Mouse (Mus musculus) spleen, embryonic (tissue): ENCODE measurements around the gene Uap1.

ENCODE experiments used
- CTCF ChIA-PET: fragments of 350-600 bp; sonication (Branson Sonifier 250); formaldehyde crosslinking; loops from one replicate; lab custom pipeline; 2022; lab: Charles Lee

Gene Uap1

DNA sequence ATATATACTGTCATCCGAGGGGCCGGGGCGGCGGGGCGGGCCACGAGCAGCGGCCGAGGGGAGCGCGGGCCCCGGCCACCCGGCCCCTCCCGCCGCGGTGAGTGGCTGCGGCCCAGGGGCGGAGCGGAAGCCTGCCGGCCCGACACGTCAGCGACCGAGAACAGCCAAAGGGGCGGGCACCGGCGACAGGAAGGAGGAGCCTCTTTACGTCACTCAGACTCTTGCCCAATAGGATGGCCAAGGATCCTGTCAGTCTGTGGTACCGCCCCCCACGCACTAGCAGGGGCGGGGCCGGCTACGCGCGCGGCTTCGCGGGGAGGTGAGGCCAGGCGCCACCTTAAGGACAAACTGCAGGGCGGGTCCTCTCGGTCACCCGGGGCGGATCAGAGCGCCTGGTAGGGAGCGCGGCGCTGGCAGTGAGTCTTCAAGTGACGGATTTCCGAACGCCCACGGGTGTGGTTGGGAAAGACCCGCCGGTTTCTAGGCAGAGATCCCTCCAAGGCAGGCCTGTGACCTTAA, at the start of gene Uap1:
Gene Uap1, minus strand, starts transcription at position 144 of the 519 bp plus-strand sequence.
- CTCF ChIA-PET, result no interaction called here

DNA sequence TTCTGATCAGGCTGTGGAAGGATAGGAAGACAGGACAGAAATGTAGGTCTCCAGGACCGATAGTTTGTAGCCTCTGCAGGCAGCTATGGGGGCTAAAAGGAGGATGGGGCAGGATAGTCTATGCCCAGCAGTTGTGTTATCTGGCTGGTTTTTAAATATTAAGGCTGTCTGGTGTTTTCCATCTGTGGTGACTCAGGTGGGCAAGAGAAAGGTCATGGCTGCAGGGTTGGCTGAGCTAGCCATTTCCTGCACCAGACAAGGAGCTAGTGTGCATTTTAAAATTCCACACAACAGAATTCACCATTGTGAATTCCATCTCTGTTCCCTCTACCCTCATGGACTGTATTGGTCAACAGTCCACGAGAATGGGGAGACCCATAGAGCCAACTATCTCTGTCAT, 48.5 kb upstream of the Uap1 start:
- CTCF ChIA-PET, result no interaction called here

DNA sequence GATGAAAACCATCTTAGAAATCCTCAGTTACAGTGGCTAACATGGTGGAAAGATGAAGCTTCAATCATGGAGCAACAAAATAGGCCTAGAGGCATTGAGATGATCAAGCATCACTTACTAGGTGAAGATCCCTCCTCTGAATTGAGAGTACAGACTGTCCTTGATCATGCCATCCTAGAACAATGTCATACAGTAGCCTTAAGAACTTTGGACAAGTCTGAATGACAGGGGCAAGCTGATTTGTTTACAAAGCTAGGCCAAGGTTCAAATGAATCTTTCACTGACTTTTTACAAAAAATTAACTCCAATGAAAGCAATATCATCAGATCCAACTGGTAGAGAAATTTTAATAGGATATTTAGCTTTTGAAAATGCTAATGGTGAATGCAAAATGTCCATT, 45.6 kb upstream of the Uap1 start:
- CTCF ChIA-PET, result no interaction called here

DNA sequence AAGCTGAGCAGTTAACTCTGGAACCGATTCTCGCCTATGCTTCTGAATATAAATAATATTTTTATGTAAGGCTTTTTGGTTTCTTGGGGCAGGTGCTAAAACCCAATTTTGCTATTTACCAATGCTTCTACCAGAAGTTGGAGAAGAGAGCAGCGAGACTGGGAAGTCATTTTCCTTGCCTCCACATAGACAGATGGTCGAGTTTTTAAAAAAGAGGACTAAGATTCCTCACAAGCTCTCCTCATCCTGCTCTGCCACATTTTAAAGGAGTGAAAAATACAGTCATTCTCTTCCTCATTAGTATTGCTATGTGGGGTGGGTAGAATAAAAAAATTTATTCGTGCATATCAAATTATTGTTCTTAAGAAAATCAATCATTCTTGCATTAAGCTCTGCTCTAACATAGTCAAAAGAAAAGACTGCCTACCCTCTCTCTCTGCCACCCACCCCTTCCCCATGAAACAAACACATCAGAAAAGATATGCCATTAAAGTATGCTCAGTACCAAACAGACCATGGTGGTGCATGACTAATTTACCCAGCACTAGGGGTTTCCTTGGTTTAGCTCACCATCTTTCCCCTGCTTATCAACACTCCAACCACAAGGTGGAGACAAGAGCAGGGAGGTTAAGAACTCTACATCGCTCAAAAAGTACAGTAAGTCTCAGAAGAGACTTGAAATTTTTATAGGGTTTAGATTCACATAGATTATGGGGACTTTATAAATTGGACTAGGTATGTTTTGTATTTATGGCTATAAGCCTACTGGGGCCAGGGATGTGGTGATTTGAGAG, 43.5 kb upstream of the Uap1 start:
- CTCF ChIA-PET, result no interaction called here

DNA sequence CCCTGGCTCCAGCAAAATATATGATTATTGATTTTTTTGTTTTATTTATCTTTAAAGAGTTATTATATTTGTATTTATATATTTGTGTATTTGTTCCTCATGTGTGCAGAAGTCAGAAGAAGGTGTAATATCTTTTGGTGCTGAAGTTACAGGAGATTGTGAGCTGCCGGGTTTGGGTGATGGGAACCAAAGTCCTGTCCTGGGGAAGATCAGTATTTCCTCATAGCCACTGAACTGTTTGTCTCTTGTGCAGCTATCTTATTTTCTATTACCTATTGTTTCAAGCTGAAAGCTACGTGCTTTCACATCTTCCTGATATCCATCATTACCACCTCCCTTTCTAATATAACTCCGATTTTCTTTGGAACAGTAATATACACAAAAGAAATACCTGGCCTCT, 40.8 kb upstream of the Uap1 start:
- CTCF ChIA-PET, result interaction anchor here (0.6 kb wide), 1 partner anchor 360 kb away, joined by 3 read pairs; no protein-coding TSS in a partner anchor

DNA sequence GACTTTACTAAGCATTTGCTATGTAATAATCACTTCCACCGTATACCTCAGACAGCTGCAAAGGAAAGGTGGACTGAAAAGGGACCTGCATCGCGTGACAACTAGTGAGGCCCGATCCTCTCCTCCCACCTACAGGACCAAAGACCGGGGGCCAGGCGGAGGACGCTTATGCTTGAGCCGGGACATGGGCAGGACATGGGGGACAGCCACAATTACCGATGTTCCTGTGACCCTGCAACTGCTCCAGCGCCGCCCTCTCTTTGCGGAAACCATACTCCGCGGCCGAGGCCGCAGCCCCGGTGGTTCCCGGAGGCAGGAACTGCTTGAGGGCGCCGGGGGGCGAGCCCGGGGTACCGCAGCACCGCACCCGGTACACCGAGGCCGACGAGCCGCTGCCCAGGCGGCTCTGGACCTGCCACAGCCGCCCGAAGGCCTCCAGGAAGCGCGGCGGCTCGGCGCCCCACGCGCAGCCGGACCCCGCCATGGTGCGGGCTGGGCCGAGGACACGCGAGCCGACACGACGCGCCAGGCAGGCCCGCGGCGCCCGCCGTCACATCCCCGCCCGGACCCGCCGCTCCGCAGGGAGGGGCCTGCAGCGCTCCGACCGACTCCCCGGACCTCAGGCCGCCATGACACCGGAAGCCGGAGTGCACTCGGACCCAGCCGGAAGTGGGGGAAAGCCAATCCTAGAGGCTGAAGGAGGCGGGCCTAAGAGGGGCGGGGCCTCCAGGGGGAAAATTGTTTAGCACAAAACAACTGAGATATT, 40.2 kb upstream of the Uap1 start, which contains the start of gene Uhmk1:
Gene Uhmk1, minus strand, starts transcription at position 641 of the 766 bp plus-strand sequence.
- CTCF ChIA-PET, result interaction anchor here (0.6 kb wide), 1 partner anchor 361 kb away, joined by 3 read pairs; no protein-coding TSS in a partner anchor

DNA sequence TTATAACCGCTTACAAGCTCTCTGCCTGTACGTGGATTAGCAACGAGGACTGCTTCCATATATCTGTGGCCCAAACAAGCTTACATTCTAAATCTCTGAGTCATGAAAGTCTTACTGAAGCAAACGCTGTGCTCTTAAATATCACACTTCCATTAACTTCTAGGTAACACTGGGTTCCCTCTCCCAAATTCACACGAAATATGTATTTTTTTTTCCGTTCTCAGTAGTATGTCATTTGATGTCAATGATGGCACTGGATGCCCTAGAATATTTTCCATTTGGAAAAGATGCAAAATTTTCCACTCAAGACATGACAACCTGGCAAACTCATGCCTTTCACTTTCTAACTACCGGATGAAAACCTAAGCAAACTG, 39.6 kb upstream of the Uap1 start:
- CTCF ChIA-PET, result no interaction called here

DNA sequence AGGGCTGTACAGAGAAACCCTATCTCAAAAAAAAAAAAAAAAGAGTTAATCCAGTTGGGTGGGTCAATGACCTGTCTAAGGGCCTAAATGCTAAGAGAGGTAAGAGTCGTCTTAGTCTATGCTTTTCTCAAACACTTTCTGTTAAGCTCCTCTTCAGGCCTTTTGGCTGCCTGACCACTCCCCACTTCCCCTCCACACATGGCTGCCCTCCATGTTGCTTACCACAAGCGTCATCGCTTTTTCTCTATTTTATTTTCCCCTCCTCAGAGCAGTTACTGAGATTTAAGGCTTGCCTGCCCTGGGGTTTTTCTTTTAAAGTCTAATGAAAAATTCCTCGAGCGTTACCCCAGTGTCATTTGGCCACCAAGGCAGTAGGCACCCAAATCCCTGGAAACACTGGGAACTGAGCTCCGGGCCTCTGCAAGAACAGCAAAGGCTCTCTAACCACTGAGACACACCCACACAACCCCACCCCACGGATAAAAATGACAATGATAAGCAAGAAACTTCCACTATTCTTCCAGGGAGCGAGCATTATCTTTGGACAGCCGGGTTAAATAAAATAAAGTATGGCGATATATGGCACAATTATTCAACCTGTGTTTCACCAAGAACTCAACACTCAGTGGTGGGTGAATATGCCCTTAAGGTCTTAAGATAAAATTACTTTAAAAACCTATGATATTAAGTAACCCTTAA, 38.6 kb upstream of the Uap1 start:
- CTCF ChIA-PET, result interaction anchor here (0.5 kb wide), 1 partner anchor 244 kb away, joined by 5 read pairs; the partner anchor contains the start of gene Hsd17b7

DNA sequence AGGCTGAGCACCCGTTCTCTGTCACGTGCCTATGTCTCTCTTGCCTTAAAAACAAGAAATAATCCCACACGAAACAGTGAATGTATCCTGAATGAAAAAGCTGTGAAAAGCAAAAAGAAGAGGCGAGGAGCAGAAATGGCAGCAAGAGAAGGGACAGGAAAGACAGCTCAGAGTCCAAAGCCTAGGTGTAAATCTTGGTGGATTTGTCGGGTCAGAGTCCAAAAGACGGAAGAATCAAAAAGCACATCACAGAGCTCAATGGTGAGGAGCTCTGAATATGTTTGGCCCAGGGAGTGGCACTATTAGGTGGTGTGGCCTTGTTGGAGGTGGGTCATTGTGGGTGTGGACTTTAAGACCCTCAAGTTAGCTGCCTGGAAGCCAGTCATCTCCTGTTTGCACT, 31.6 kb upstream of the Uap1 start:
- CTCF ChIA-PET, result no interaction called here

DNA sequence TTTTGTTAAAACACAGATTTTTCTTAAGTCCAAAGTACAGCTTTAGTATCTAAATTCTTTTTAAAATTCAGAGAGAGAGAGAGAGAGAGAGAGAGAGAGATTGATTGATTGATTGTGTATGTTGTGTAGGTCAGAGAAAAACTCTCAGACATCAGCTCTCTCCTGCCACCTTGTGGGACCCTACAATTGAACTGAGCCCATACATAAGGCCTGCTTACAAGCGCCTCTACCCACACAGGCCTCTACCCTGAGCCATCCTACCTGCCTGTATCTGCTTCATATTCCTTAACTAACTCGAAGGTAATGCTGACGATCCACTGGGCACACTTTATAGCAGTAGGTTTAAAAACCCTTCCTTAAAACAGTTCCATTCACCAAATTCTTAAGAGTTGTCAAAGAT, 25.6 kb upstream of the Uap1 start:
- CTCF ChIA-PET, result no interaction called here

DNA sequence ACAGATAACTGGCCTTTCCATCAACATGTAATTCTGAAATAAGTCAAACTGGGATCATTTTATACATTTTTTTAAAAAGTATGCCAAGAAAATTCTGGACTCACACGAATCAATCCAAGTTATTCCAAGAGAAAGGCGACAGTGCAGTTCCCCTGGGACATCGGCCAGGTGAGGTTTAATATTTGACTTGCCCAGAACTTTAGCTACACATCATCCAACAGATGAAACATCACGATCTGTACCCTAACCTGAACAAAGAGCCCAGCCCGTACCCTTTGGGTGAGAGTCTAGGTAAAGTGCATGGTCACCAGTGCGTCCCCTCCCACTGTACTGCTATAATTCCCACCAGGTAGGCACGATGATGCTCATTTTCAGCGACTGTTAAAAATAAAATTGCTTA, 21.5 kb upstream of the Uap1 start:
- CTCF ChIA-PET, result no interaction called here

DNA sequence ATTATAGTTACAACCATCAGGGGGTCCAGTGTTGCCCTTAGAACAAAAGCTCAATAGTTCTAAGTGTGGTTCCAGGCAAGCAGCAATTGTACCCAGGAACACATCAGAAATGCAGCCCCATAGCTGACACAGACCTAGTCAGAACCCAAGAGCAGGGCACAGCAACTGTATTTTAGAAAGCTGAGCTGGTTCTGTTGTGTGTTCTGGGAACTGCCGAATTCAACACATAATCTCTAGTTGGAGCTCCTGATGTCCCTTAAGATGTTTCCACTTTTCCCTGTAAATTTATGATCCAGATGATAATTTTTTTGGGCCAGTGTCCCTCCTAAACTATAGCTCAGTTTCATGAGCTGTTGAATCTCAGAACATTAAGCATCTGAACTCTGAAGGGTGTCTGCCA, 17.2 kb upstream of the Uap1 start:
- CTCF ChIA-PET, result interaction anchor here (0.5 kb wide), 1 partner anchor 14 kb away, joined by 8 read pairs; no protein-coding TSS in a partner anchor

DNA sequence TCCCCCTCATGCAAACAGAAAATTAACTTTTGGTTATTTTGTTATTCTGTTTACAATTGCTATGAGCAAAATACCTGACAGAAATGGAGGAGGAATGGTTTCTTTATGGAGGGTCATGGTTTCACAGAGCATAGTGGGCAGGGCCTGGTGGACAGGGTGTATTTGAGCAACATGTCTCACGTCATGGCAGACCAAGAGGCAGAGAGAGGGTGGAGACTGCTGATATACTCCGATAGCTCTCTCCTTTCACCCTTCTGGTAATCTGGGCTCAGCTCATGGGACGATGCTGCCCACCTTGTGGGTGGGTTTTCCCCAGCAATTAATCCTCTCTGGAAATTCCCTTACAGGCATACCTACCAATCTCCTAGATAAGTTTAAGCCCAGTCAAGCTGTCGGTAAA, 15.5 kb upstream of the Uap1 start:
- CTCF ChIA-PET, result interaction anchor here (0.6 kb wide), 1 partner anchor 1033 kb away, joined by 4 read pairs; no protein-coding TSS in a partner anchor

DNA sequence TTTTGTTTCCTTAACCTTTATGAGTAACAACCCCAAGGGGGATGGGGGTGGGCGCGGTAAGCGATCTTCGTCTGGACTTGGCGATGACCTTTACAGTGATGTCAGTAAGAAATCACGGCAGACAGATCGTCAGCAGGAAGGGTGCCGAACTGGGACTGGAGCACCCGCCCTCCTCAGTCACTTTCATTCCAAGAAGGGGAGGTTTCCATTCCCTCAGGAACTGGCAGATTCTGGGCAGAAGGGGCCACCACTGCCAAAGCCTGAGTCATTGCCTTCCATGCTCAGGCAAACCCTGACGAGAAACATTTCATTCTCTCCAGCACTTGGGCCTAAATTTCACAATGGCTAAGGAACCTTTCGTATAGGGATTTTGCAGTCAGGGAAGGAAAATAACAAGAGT, 13.8 kb upstream of the Uap1 start:
- CTCF ChIA-PET, result no interaction called here

DNA sequence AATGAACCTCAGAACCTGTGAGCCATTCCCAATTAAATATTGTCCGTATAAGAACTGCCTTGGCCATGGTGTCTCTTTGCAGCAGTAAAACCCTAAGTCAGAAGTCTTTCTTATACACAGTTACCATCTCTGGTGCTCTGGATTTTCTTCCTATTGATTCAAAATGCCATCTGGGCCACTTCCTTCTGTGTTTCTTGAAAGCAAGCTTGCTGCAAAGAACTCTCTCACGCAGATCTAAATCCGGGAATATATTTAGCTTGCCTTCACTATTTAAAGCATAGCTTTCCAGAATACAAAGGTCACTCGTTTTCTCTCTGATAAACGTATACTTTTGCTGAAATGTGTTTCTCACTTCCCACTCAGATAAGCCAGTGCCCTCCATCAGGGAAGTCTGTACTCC, 11.8 kb upstream of the Uap1 start:
- CTCF ChIA-PET, result no interaction called here

DNA sequence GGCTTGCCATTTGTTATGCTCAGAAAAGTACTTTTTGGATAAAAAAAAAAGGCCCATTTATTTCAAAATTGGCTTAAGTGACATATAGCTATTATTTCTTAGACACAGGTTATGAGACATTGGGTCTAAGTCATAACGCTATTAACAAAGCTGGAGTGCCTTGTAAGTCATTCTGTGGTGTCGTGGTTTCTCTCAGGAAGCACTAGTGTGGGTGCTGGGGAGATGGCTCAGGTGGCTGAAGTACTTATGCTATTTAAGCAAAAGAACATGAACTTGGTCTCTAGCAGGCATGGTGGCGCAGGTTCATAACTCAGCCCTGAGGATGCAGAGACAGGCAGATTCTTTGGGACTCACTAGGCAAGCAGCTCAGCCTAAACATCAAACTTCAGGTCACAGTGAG, 10.4 kb upstream of the Uap1 start:
- CTCF ChIA-PET, result no interaction called here

DNA sequence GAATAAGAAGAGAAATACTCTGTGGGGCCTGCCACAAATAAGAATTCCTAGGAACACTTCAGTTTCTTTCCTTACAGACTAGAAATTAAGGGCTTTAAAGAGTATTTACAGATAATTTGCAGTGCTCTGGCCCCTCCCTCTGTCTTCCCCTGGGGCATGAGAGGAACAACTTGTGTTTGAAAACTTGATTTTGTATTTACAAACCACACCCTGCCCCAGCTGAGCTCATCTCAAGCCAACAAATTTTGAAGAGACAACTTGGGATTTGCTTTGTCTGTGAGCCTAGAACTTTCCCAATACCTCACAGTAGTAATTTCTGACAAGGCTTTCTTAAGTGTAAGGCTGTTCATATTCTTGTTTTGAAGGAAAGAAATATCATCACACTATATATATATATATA, 7.9 kb upstream of the Uap1 start:
- CTCF ChIA-PET, result no interaction called here

DNA sequence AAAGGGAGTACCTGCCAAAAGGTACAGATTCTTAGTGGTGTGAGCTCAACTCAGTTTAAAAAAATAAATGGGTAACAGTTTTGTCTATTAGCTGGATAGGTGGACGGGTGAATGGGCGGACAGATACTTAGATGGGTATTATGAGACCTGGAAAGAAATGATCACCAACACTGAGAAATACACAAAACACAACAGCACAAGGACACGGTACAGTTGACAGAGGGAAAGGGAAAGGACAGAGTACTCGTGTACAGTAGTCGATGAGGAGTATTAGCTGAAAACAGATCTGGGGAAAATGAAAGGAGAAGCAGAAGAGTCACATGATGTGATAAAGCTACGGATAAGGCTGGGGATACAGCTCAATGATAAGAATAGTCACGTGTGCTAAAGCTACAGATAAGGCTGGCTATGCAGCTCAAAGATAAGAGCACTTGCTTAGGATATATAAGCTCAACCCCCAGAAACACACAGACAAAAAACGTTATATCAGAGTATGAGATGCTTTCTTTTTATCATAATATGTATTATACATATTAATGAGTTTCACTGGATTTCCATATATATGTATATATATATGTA, 2.0 kb upstream of the Uap1 start:
- CTCF ChIA-PET, result no interaction called here

DNA sequence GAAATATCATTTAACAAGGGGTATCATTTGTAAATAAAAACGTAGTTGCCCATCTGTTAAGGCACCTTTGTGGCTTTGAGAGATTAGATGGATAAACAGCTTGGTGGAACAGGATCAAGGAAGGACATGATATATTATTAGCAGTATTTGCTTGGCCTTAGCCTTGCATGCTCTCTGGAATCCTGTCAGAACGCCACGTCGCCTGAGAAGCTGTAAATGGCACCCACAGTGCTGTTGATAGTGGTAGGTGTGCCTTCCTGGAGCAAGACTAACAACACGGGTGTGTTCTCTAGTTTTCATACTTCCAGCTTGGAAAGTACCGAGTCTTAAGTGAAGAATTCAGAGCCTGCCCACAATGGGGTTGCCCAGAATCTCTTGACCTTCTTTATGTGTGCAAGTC, 1.1 kb upstream of the Uap1 start:
- CTCF ChIA-PET, result no interaction called here

DNA sequence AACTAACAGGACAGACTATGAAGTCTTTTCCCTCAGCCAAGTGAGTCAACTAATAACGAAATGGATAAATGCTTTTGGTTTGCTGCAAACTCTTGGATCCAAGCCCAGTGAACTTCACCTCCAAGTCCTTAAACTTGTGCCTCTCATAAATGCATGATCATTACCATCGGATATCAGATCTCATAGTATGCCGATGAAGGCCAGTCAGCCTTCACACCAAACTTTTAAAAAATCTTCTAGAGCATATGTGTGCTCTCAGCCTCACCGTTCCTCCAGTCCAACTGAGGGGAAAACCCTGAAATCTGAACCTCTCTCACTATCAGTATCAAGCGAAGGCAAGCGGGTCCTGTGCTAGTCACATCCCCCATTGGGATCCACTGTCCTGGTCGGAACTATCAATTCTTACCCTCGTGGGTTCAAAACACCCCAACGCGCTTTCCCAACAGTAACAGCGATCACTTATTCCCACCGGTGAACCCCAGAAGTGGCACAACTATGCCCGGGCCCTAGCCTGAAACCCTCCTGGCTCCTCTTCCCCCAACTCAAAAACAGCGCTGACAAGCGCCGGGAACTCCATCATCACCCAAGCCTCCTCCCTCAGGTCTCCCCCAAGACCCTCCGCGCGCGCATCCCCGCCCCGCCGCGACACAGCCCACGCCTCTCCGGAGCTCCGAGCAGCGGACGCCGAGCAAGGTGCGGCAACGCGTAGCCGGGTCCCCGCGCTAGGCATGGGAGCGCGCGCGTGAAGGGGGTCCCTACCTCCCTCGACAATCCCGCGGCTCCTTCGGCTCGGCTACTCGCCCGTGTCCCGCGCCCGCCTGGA, 555 bp downstream of the Uap1 start:
- CTCF ChIA-PET, result no interaction called here

DNA sequence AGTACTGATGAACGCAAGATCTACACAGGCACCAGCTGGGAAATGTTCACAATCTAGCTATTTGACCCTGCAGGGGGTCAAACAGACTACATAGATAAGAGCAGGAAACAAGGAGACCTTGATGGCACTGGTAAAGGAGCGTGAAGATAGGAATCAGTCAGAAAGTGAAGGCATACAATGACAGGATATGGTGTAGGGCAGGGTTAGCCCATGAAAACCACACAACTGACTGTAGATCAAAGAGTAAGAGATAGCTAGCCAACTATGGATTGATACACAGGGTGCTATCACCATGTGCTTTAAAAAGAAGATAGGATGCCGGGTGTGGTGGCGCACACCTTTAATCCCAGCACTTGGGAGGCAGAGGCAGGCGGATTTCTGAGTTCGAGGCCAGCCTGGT, 7.0 kb downstream of the Uap1 start:
- CTCF ChIA-PET, result interaction anchor here (0.5 kb wide), 1 partner anchor 416 kb away, joined by 4 read pairs; no protein-coding TSS in a partner anchor
